Mouse (Mus musculus): ENCODE results near the gene Gm20403. TPM values are rescaled to one million over a fixed set of nuclear protein-coding genes. Genes with fewer than 3 reads are reported as not detected.

The Gm20403 gene
- polyA plus RNA-seq, 1 experiment from 2014 or later, result not detected

GRCm38 (mm10) chr12:54994418-54994817 is 8.1 kb upstream of the Gm20403 start:
- Histone ChIP-seq H3K4me1 (replicated peaks; ENCODE audit: control insufficient read depth, insufficient read depth, low read length) (no peaks in the 10 kb centered on the region), H3K36me3 (replicated peaks; ENCODE audit: control insufficient read depth, insufficient read depth) (no peaks in the 10 kb centered on the region), H3K9ac (no peak overlapping the region), H3K4me3 (replicated peaks; ENCODE audit: low read length) (no peak overlapping the region), H3K27me3 (ENCODE audit: control insufficient read depth, insufficient read depth, low read length) (no peaks in the 10 kb centered on the region), H3K27ac (no peak overlapping the region), H3K9me3 (ENCODE audit: control insufficient read depth, low read length) (no peaks in the 10 kb centered on the region), H3K4me2 (replicated peaks) (no peak overlapping the region)
- 88% methylated on average over 4 of the region's 4 CpGs for WGBS
- ATAC-seq (ENCODE audit: low FRiP score) (no peak), DNase-seq (ENCODE audit: low spot score) (no peak)

DNA sequence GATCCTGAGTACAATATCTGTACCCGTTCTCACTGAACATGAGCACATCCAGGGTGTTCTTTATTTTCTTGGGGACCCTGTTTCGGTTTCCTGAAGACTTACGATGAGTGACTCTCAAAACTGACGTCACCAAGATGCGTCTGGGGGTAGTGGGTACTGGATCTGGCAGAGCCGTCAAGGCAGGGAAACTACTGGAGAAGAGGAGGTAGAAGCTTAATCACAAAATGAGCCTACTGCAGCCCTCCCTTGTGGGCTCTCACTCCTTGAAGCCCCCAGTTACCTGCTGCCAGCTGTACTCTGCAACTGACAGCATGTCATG is 7.7 kb upstream of the Gm20403 start:
- Histone ChIP-seq H3K4me1 (replicated peaks; ENCODE audit: control insufficient read depth, insufficient read depth, low read length) (no peaks in the 10 kb centered on the region), H3K36me3 (replicated peaks; ENCODE audit: control insufficient read depth, insufficient read depth) (no peaks in the 10 kb centered on the region), H3K27ac (no peak overlapping the region), H3K9ac (no peak overlapping the region), H3K9me3 (ENCODE audit: control insufficient read depth, low read length) (no peaks in the 10 kb centered on the region), H3K27me3 (ENCODE audit: control insufficient read depth, insufficient read depth, low read length) (no peaks in the 10 kb centered on the region), H3K4me3 (replicated peaks; ENCODE audit: low read length) (no peak overlapping the region), H3K4me2 (replicated peaks) (no peak overlapping the region)
- WGBS, result 86% methylated on average over 6 of the region's 6 CpGs
- no peak for ATAC-seq (ENCODE audit: low FRiP score)
- no peak for DNase-seq (ENCODE audit: low spot score)

DNA sequence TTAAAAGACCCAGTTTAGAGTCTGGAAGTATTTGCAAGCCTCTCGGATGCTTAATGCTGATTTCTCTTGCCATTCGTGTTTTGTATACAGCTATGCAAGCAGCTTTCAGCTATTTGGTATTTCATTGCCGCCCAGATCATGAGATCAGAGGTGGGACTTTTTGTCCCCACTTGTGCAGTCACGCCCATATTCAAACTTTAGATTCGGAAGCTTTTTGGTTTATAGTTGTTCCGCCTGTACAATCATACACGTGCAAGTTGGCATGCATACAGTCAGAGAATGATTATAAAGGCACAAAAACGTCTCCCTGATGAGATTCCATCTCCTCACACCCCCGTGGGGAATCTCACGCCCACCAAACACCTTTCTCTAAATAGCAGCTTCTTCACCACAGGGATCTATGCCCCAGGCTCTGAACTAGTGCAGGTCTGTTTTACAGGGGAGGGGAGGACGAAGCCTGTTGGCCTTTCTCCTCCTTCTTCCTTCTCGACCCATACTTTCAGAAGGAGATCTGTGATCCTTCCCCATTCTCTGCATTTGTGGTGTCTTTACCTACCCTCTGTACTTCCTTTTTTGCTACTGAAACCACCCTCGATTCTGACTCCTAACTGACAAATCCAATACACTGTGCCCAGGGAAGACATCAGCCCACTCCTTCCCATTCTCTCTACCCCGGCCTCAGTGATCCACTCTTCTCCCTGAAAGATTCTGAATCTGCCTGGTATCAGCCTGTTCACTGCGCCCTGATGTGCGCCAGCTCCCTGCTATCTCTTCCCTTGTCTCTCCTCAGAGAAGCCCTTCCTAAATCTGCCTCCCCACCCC is 7.1 kb upstream of the Gm20403 start:
- no peak overlapping the region for H3K4me3 ChIP-seq (replicated peaks; ENCODE audit: low read length)
- WGBS, result 73% methylated on average over 16 of the region's 16 CpGs
- no peaks in the 10 kb centered on the region for H3K36me3 ChIP-seq (replicated peaks; ENCODE audit: control insufficient read depth, insufficient read depth)
- H3K4me1 ChIP-seq (replicated peaks; ENCODE audit: control insufficient read depth, insufficient read depth, low read length), result no peaks in the 10 kb centered on the region
- no peaks in the 10 kb centered on the region for H3K27me3 ChIP-seq (ENCODE audit: control insufficient read depth, insufficient read depth, low read length)
- H3K27ac ChIP-seq, result no peak overlapping the region
- H3K4me2 ChIP-seq (replicated peaks), result no peak overlapping the region
- H3K9me3 ChIP-seq (ENCODE audit: control insufficient read depth, low read length), result no peaks in the 10 kb centered on the region
- no peak for ATAC-seq (ENCODE audit: low FRiP score)
- DNase-seq (ENCODE audit: low spot score), result no peak
- no peak overlapping the region for H3K9ac ChIP-seq

GRCm38 (mm10) chr12:54992814-54993213 is 6.5 kb upstream of the Gm20403 start:
- 95% methylated on average over 3 of the region's 3 CpGs for WGBS
- no peak overlapping the region for H3K4me2 ChIP-seq (replicated peaks)
- no peaks in the 10 kb centered on the region for H3K36me3 ChIP-seq (replicated peaks; ENCODE audit: control insufficient read depth, insufficient read depth)
- H3K27ac ChIP-seq, result no peak overlapping the region
- H3K4me3 ChIP-seq (replicated peaks; ENCODE audit: low read length), result no peak overlapping the region
- DNase-seq (ENCODE audit: low spot score) (no peak), ATAC-seq (ENCODE audit: low FRiP score) (no peak)
- no peaks in the 10 kb centered on the region for H3K27me3 ChIP-seq (ENCODE audit: control insufficient read depth, insufficient read depth, low read length)
- no peaks in the 10 kb centered on the region for H3K4me1 ChIP-seq (replicated peaks; ENCODE audit: control insufficient read depth, insufficient read depth, low read length)
- H3K9ac ChIP-seq, result no peak overlapping the region
- H3K9me3 ChIP-seq (ENCODE audit: control insufficient read depth, low read length), result no peaks in the 10 kb centered on the region

DNA sequence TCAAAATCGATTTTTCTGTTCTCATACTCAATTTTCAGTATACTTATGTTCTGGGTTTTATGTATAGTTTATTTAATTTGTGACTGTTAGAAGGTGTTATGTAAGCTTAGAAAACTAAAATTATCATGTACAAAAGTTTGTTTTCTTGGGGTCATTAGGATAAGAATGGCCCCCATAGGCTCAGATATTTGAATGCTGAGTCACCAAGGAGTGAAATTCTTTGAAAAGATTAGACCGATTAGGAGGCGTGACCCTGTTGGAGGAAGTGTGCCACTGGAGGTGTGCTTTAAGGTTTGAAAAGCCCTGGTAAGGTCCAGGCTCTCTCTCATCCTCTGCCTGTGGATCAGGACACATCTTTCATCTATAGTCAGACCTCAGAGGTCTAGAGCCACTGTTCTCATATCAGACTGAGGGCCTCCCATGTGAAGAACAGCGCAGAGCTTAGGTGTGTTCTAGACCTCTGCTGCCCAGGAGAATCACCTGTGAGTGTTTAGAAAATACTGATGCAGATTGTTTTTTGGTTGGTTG is 2.1 kb upstream of the Gm20403 start:
- 88% methylated on average over 4 of the region's 4 CpGs for WGBS
- H3K27me3 ChIP-seq (ENCODE audit: control insufficient read depth, insufficient read depth, low read length), result no peaks in the 10 kb centered on the region
- H3K4me3 ChIP-seq (replicated peaks; ENCODE audit: low read length), result no peak overlapping the region
- no peaks in the 10 kb centered on the region for H3K9me3 ChIP-seq (ENCODE audit: control insufficient read depth, low read length)
- H3K27ac ChIP-seq, result no peak overlapping the region
- no peak overlapping the region for H3K9ac ChIP-seq
- no peak for DNase-seq (ENCODE audit: low spot score)
- ATAC-seq (ENCODE audit: low FRiP score), result no peak
- H3K36me3 ChIP-seq (replicated peaks; ENCODE audit: control insufficient read depth, insufficient read depth), result no peaks in the 10 kb centered on the region
- peaks cover 9% of the 10 kb centered on the region; the same call in 1 of the 2 replicates for H3K4me1 ChIP-seq (replicated peaks; ENCODE audit: control insufficient read depth, insufficient read depth, low read length)
- no peak overlapping the region for H3K4me2 ChIP-seq (replicated peaks)

DNA sequence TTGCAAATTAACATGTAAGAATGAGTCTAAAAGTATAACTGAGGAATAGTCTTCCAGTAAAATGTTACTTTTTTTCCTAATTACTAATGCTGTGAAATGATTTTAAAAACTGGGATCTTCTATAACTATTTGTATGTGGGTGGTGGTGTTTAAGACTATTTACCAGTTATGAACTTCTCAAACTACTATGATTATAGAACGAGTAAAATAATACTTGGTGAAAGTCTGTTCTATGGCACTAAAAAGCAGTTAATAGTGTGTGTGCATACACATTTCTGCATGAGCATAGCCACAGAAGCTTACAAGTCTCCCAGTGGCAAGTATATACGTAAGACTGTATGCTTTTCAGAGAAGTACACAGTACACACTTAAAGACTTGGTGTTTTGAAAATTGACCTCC is 827 bp upstream of the Gm20403 start:
- Histone ChIP-seq H3K4me3 (replicated peaks; ENCODE audit: low read length) (no peak overlapping the region), H3K9me3 (ENCODE audit: control insufficient read depth, low read length) (no peaks in the 10 kb centered on the region), H3K27me3 (ENCODE audit: control insufficient read depth, insufficient read depth, low read length) (no peaks in the 10 kb centered on the region), H3K4me2 (replicated peaks) (no peak overlapping the region), H3K9ac (no peak overlapping the region), H3K27ac (no peak overlapping the region), H3K4me1 (replicated peaks; ENCODE audit: control insufficient read depth, insufficient read depth, low read length) (peaks cover 9% of the 10 kb centered on the region; the same call in 1 of the 2 replicates), H3K36me3 (replicated peaks; ENCODE audit: control insufficient read depth, insufficient read depth) (no peaks in the 10 kb centered on the region)
- no peak for ATAC-seq (ENCODE audit: low FRiP score)
- 86% methylated on average over 2 of the region's 2 CpGs for WGBS
- DNase-seq (ENCODE audit: low spot score), result no peak

GRCm38 (mm10) chr12:54985257-54986051 is 875 bp downstream of the Gm20403 start:
- DNase-seq (ENCODE audit: low spot score) (peak; percentile 48), ATAC-seq (ENCODE audit: low FRiP score) (peak; percentile 47)
- H3K9me3 ChIP-seq (ENCODE audit: control insufficient read depth, low read length), result no peaks in the 10 kb centered on the region
- H3K4me1 ChIP-seq (replicated peaks; ENCODE audit: control insufficient read depth, insufficient read depth, low read length), result peaks cover 9% of the 10 kb centered on the region; the same call in 1 of the 2 replicates
- peak overlapping the region; percentile 71 for H3K4me3 ChIP-seq (replicated peaks; ENCODE audit: low read length)
- peak overlapping the region; percentile 81 for H3K9ac ChIP-seq
- H3K27ac ChIP-seq, result peak overlapping the region; percentile 73
- peak overlapping the region; percentile 97 for H3K4me2 ChIP-seq (replicated peaks)
- no peaks in the 10 kb centered on the region for H3K27me3 ChIP-seq (ENCODE audit: control insufficient read depth, insufficient read depth, low read length)
- WGBS, result under 1% methylated on average over 103 of the region's 117 CpGs
- H3K36me3 ChIP-seq (replicated peaks; ENCODE audit: control insufficient read depth, insufficient read depth), result no peaks in the 10 kb centered on the region

- under 1% methylated on average over 42 of the region's 42 CpGs for WGBS
- no peaks in the 10 kb centered on the region for H3K9me3 ChIP-seq (ENCODE audit: control insufficient read depth, low read length)
Measured at GRCm38 (mm10) chr12:54984701-54985256, 1.6 kb downstream of the Gm20403 start.

More at GRCm38 (mm10) chr12:54984701-54985256, 1.6 kb downstream of the Gm20403 start:
- Histone ChIP-seq H3K36me3 (replicated peaks; ENCODE audit: control insufficient read depth, insufficient read depth) (no peaks in the 10 kb centered on the region), H3K4me3 (replicated peaks; ENCODE audit: low read length) (peak overlapping the region; percentile 71), H3K4me1 (replicated peaks; ENCODE audit: control insufficient read depth, insufficient read depth, low read length) (peaks cover 9% of the 10 kb centered on the region; the same call in 1 of the 2 replicates), H3K9ac (peak overlapping the region; percentile 81), H3K4me2 (replicated peaks) (peak overlapping the region; percentile 97), H3K27ac (peak overlapping the region; percentile 73), H3K27me3 (ENCODE audit: control insufficient read depth, insufficient read depth, low read length) (no peaks in the 10 kb centered on the region)
- ATAC-seq (ENCODE audit: low FRiP score) (peak; percentile 79), DNase-seq (ENCODE audit: low spot score) (peak; percentile 33)
